Mouse (Mus musculus) cerebellum, adult 2 months (tissue): ENCODE data around the gene Prss12. TPM values are rescaled to one million over a fixed set of nuclear protein-coding genes. Genes with fewer than 3 reads are reported as not detected.

ENCODE experiments used
- DNase-seq, 2 experiments: peaks; one replicate each; pipeline ENCODE4 v3.0.0; 2021
- H3K27ac ChIP-seq: fragments of 200-500 bp; 2 replicates; pipeline ENCODE4 v1.5.1; 2012; ENCODE audit warnings: low read length, control low read depth, inconsistent platforms; ENCODE audit not compliant: insufficient read depth
- H3K27me3 ChIP-seq: fragments of 200-500 bp; 2 replicates; pipeline ENCODE4 v1.6.1; 2012; ENCODE audit warnings: inconsistent platforms, mild to moderate bottlenecking, low read length, moderate library complexity; ENCODE audit not compliant: control insufficient read depth, insufficient read depth
- H3K4me1 ChIP-seq: fragments of 200-500 bp; 2 replicates; pipeline ENCODE4 v1.6.1; 2011; ENCODE audit warnings: low read length; ENCODE audit not compliant: control insufficient read depth, insufficient read depth
- H3K4me3 ChIP-seq: fragments of 200-500 bp; replicated peaks from 2 replicates; pipeline ENCODE3; 2011; ENCODE audit warnings: mild to moderate bottlenecking, low read depth, low read length, control low read depth; ENCODE audit not compliant: insufficient read depth
- CTCF ChIP-seq: fragments of 200-500 bp; IDR thresholded peaks from 2 replicates; pipeline ENCODE4 v1.5.1; 2011; ENCODE audit warnings: low read depth, mild to moderate bottlenecking, control low read depth, low read length, moderate library complexity, borderline replicate concordance; ENCODE audit not compliant: insufficient read depth
- POLR2A ChIP-seq: fragments of 200-500 bp; IDR thresholded peaks from 2 replicates; pipeline ENCODE4 v1.6.1; 2011; ENCODE audit warnings: low read length, control low read depth, borderline replicate concordance; ENCODE audit not compliant: insufficient read depth
- WGBS: fragments of 180-500 bp; shearing (Covaris S2); methylation state at CpG from one replicate; pipeline ENCODE4 v1.1.7; 2018; 5-methylcytosine and 5-hydroxymethylcytosine counted together
- polyA plus RNA-seq: library from polyadenylated mRNA; depleted of rRNA; stranded (reverse); fragments of >200 nt; gene quantifications from 2 replicates; pipeline ENCODE4 v1.2.3, GENCODE M21; 2012; rRNA removed

Gene Prss12
- polyA plus RNA-seq = 1.7 and 2.4 TPM in 2 replicates

GRCm38 (mm10) chr3:123446708-123447537, at the start of gene Prss12:
Prss12 (plus strand) TSS chr3:123446913.
- Histone ChIP-seq H3K4me1 (no peaks in the 10 kb centered on the region; the same call in none of the 2 replicates), H3K27me3 (no peaks in the 10 kb centered on the region; the same call in 1 of the 2 replicates), H3K4me3 (peak within 1 kb of the TSS; percentile 46), H3K27ac (no peak within 1 kb of the TSS)
- WGBS = 1% methylated on average over 78 of the region's 84 CpGs
- TF ChIP-seq POLR2A = no peak
- TF ChIP-seq CTCF = no peak
- peak; percentile 37 to 40 for DNase-seq

- H3K27ac ChIP-seq = no peak overlapping the region
- no peaks in the 10 kb centered on the region for H3K27me3 ChIP-seq
- H3K4me3 ChIP-seq = no peak overlapping the region
- 61% methylated on average over 9 of the region's 9 CpGs for WGBS
- DNase-seq = no peak
- no peaks in the 10 kb centered on the region for H3K4me1 ChIP-seq
- no peak for TF ChIP-seq CTCF
- TF ChIP-seq POLR2A = no peak
Measured at GRCm38 (mm10) chr3:123397562-123398481, 48.9 kb upstream of the Prss12 start.

GRCm38 (mm10) chr3:123404945-123405344, 41.8 kb upstream of the Prss12 start:
- no peaks in the 10 kb centered on the region for H3K27me3 ChIP-seq
- no peak overlapping the region for H3K27ac ChIP-seq
- no peak for DNase-seq
- H3K4me3 ChIP-seq = no peak overlapping the region
- H3K4me1 ChIP-seq = no peaks in the 10 kb centered on the region
- no peak for TF ChIP-seq POLR2A
- WGBS = 85% methylated on average over 3 of the region's 3 CpGs

- Histone ChIP-seq H3K27me3 (no peaks in the 10 kb centered on the region), H3K27ac (no peak overlapping the region), H3K4me1 (no peaks in the 10 kb centered on the region), H3K4me3 (no peak overlapping the region)
- no peak for TF ChIP-seq CTCF
- no peak for TF ChIP-seq POLR2A
- WGBS = 81% methylated on average over 6 of the region's 6 CpGs
- no peak for DNase-seq
Measured at GRCm38 (mm10) chr3:123411821-123412578, 34.7 kb upstream of the Prss12 start.

- no peak for TF ChIP-seq CTCF
- no peak for TF ChIP-seq POLR2A
- 23% methylated on average over 5 of the region's 5 CpGs for WGBS
Measured at GRCm38 (mm10) chr3:123413173-123413572, 33.5 kb upstream of the Prss12 start.

GRCm38 (mm10) chr3:123425647-123426046, 21.1 kb upstream of the Prss12 start:
- H3K4me1 ChIP-seq = no peaks in the 10 kb centered on the region
- no peak for DNase-seq
- TF ChIP-seq CTCF (no peak), POLR2A (no peak)
- no peak overlapping the region for H3K4me3 ChIP-seq
- WGBS = 46% methylated on average over 2 of the region's 2 CpGs
- no peaks in the 10 kb centered on the region for H3K27me3 ChIP-seq
- H3K27ac ChIP-seq = no peak overlapping the region

More at GRCm38 (mm10) chr3:123413173-123413572, 33.5 kb upstream of the Prss12 start:
- no peaks in the 10 kb centered on the region for H3K27me3 ChIP-seq
- DNase-seq = no peak
- H3K4me3 ChIP-seq = no peak overlapping the region
- H3K4me1 ChIP-seq = no peaks in the 10 kb centered on the region
- no peak overlapping the region for H3K27ac ChIP-seq

- WGBS = 67% methylated on average over 4 of the region's 4 CpGs
- H3K4me3 ChIP-seq = no peak overlapping the region
- DNase-seq = no peak
- H3K4me1 ChIP-seq = no peaks in the 10 kb centered on the region
- no peaks in the 10 kb centered on the region for H3K27me3 ChIP-seq
- TF ChIP-seq CTCF (no peak), POLR2A (no peak)
- no peak overlapping the region for H3K27ac ChIP-seq
Measured at GRCm38 (mm10) chr3:123428005-123428404, 18.7 kb upstream of the Prss12 start.
